Mouse (Mus musculus): ENCODE results near the gene Gp1ba. TPM values are rescaled to one million over a fixed set of nuclear protein-coding genes. Genes with fewer than 3 reads are reported as not detected.
A peak's percentile ranks its signal among the peaks of the same experiment; 100 is the strongest.

The Gp1ba gene
- total and polyA plus RNA-seq, 3 experiments = 1.6 to 5.0 TPM; not detected in 1

- TF ChIP-seq MEF2A (IDR thresholded peaks at IDR 0.05; ENCODE audit: extremely low read depth, insufficient replicate concordance, low read depth, low read length, poor library complexity, severe bottlenecking) (no peak), MYC (IDR thresholded peaks at IDR 0.05; ENCODE audit: low read depth, low read length) (no peak), CTCF (IDR thresholded peaks at IDR 0.05 in 2 of 3, conservative IDR thresholded peaks at IDR 0.05 in 1 of 3; ENCODE audit: control insufficient read depth in 1 of 3, insufficient read depth in 1 of 3, low read depth in 2 of 3, low read length in 3 of 3, poor library complexity in 1 of 3, severe bottlenecking in 1 of 3) (peak; percentile 45 to 69 (median 64); a peak in 5 of 6 replicates), POLR2AphosphoS5 (IDR thresholded peaks at IDR 0.05; ENCODE audit: borderline replicate concordance, low read depth, low read length) (no peak), TCF12 (IDR thresholded peaks at IDR 0.05; ENCODE audit: low read depth, low read length) (0 out of 2 replicates have a peak, but pooled peaks have one; percentile 4), NELFE (IDR thresholded peaks at IDR 0.05; ENCODE audit: low read depth, low read length) (peak; percentile 59), USF1 (IDR thresholded peaks at IDR 0.05; ENCODE audit: low read depth, low read length) (no peak), GATA1 (IDR thresholded peaks at IDR 0.05; ENCODE audit: low read depth, low read length) (no peak), ZNF384 (IDR thresholded peaks at IDR 0.05; ENCODE audit: low read depth, low read length) (no peak), RCOR1 (IDR thresholded peaks at IDR 0.05; ENCODE audit: low read depth, low read length) (no peak), MXI1 (IDR thresholded peaks at IDR 0.05; ENCODE audit: low read depth, low read length) (peak; percentile 65; the same call in 1 of the 2 replicates)
Observed at GRCm38 (mm10) chr11:70687601-70688199, 48.8 kb downstream of the Gp1ba start, which contains the start of gene Camta2 (continued).

- Histone ChIP-seq H3K27me3 (ENCODE audit: control insufficient read depth in 1 of 2, insufficient read depth in 2 of 2, low read length in 2 of 2) (no peaks in the 10 kb centered on the region), H3K36me3 (ENCODE audit: control insufficient read depth in 1 of 2, insufficient read depth in 2 of 2, low read length in 2 of 2) (peaks cover 0 to 5% of the 10 kb centered on the region in 2 experiments; a peak in 2 of 4 replicates), H3K9me3 (replicated peaks; ENCODE audit: insufficient read depth, low read length) (no peaks in the 10 kb centered on the region), H3K9ac (ENCODE audit: control insufficient read depth, low read depth, low read length, poor library complexity, severe bottlenecking) (peak overlapping the region; percentile 86), H3K27ac (ENCODE audit: control insufficient read depth, low read depth, low read length) (no peak overlapping the region), H3K79me2 (ENCODE audit: control insufficient read depth, insufficient read depth, low read length, poor library complexity) (peaks cover 4% of the 10 kb centered on the region; the same call in 1 of the 2 replicates), H3K4me3 (ENCODE audit: control insufficient read depth in 1 of 2, insufficient read depth in 1 of 2, low read depth in 2 of 2, low read length in 2 of 2) (peak overlapping the region; percentile 63 to 79), H3K4me1 (ENCODE audit: control insufficient read depth in 1 of 2, insufficient read depth in 2 of 2, low read length in 2 of 2) (peaks cover 0 to 9% of the 10 kb centered on the region in 2 experiments; a peak in 2 of 4 replicates)
- no peak for TF ChIP-seq NELFE (IDR thresholded peaks at IDR 0.05; ENCODE audit: low read depth, low read length)
- TF ChIP-seq RAD21 (IDR thresholded peaks at IDR 0.05; ENCODE audit: low read depth, low read length) = no peak
- TF ChIP-seq MEF2A (IDR thresholded peaks at IDR 0.05; ENCODE audit: extremely low read depth, insufficient replicate concordance, low read depth, low read length, poor library complexity, severe bottlenecking) = no peak
- TF ChIP-seq SIN3A (IDR thresholded peaks at IDR 0.05; ENCODE audit: low read length) = no peak
- TF ChIP-seq CTCF (IDR thresholded peaks at IDR 0.05 in 2 of 3, conservative IDR thresholded peaks at IDR 0.05 in 1 of 3; ENCODE audit: control insufficient read depth in 1 of 3, insufficient read depth in 1 of 3, low read depth in 2 of 3, low read length in 3 of 3, poor library complexity in 1 of 3, severe bottlenecking in 1 of 3) = no peak
- no peak for TF ChIP-seq NRF1 (IDR thresholded peaks at IDR 0.05; ENCODE audit: insufficient read depth, low read depth, low read length, poor library complexity, severe bottlenecking)
- TF ChIP-seq MAX (IDR thresholded peaks at IDR 0.05; ENCODE audit: low read length) = no peak
- TF ChIP-seq UBTF (IDR thresholded peaks at IDR 0.05; ENCODE audit: borderline replicate concordance, insufficient read depth, low read depth, low read length) = no peak
- TF ChIP-seq ZMIZ1 (IDR thresholded peaks at IDR 0.05; ENCODE audit: low read depth, low read length) = no peak
- no peak for TF ChIP-seq TAL1 (IDR thresholded peaks at IDR 0.05; ENCODE audit: low read length)
- TF ChIP-seq ELF1 (IDR thresholded peaks at IDR 0.05; ENCODE audit: low read depth, low read length) = no peak
- no peak for TF ChIP-seq BHLHE40 (IDR thresholded peaks at IDR 0.05; ENCODE audit: borderline replicate concordance, low read depth, low read length)
- TF ChIP-seq GABPA (IDR thresholded peaks at IDR 0.05; ENCODE audit: low read depth, low read length) = no peak
- no peak for TF ChIP-seq TCF12 (IDR thresholded peaks at IDR 0.05; ENCODE audit: low read depth, low read length)
- no peak for TF ChIP-seq MYC (IDR thresholded peaks at IDR 0.05; ENCODE audit: low read depth, low read length)
- no peak for TF ChIP-seq CHD2 (IDR thresholded peaks at IDR 0.05; ENCODE audit: low read length)
- TF ChIP-seq USF1 (IDR thresholded peaks at IDR 0.05; ENCODE audit: low read depth, low read length) = no peak
- no peak for TF ChIP-seq EP300 (IDR thresholded peaks at IDR 0.05; ENCODE audit: low read depth in 1 of 2, low read length in 2 of 2)
- DNase-seq (ENCODE audit: low read depth, low spot score) = no peak
Observed at GRCm38 (mm10) chr11:70688372-70688771, 49.5 kb downstream of the Gp1ba start.
